In the genomic region with DNA sequence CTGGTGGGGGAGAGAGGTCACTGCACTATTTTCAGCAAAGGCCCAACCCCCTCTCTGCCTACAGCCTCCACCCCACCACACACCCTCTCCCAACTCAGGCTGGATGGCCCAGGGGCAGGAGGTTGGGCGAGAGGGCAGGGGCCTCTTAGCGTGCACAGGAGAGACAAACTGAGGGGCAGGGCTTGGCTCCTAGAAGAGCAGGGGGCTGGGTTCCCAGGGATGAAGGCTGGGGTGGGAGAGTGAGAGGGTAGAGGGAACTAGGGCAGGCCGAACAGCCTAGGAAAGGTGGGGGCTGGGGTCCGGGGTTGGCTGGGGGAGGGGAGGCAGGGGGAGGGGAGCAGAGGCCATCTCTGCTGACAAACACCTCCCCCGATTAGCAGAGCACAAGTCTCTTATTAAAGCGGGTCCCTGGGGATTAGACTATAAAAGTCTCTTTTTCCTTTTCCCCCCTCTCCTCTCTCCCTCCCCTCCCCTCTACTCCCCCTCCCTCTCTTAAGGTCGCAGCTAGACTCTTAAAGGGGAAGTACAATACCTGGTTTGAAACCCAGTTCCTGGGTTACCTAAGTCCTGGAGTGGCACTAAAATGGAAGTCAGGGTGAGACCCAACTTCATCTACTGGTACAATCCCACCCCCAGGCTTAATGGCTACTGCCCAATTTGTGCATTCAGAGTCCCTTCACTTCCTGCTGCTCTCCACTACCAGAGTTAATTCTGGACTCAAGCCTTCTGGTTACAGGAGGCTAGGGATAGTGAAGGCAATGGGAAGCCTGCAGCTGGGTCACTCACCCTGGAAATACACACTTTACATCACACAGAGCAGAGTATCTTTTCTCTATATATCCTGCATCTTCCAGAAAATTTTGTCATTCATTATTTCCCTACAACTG, we compare ENCODE assay signal across 8 mouse cellular contexts. TPM values are rescaled to one million over a fixed set of nuclear protein-coding genes. Genes with fewer than 3 reads are reported as not detected.
DNase-seq lines count a peak whose midpoint lies in the region; ATAC-seq and TF ChIP-seq lines count a peak whose summit lies in the region.

No protein-coding gene starts in this region.

- WGBS in heart, embryonic 15.5 days: 0% methylated on average over 7 of the region's 7 CpGs
- 0% methylated on average over 6 of the region's 7 CpGs for WGBS in midbrain, postnatal 0 days

- peak overlapping the region; percentile 94 for H3K4me2 ChIP-seq in heart, embryonic 15.5 days
- H3K4me2 ChIP-seq in midbrain, postnatal 0 days (ENCODE audit: low read depth, low read length, poor library complexity, severe bottlenecking): peak overlapping the region; percentile 84

- no peak for TF ChIP-seq CTCF in midbrain, postnatal 0 days (IDR thresholded peaks at IDR 0.05)

- H3K9me3 ChIP-seq in heart, embryonic 15.5 days (replicated peaks): no peaks in the 10 kb centered on the region
- H3K9me3 ChIP-seq in midbrain, postnatal 0 days (ENCODE audit: low read length): no peaks in the 10 kb centered on the region

- H3K9ac ChIP-seq in heart, embryonic 15.5 days: peak overlapping the region; percentile 49
- H3K9ac ChIP-seq in midbrain, postnatal 0 days (replicated peaks; ENCODE audit: low read length, poor library complexity, severe bottlenecking): peak overlapping the region; percentile 54; the same call in 1 of the 2 replicates

- no peak for DNase-seq in heart, postnatal 36 days
- peak; percentile 67 for DNase-seq in embryo, embryonic 11.5 days (ENCODE audit: low read depth, low spot score)
- peak; percentile 84 for DNase-seq in hindlimb bud, embryonic 11.5 days (ENCODE audit: extremely low spot score, low read depth, low spot score)
- peak; percentile 80 for DNase-seq in midbrain, postnatal 0 days (ENCODE audit: low spot score)
- DNase-seq in urinary bladder, postnatal 10 days (ENCODE audit: low spot score): no peak
- no peak for DNase-seq in thymus, postnatal 25 days
- no peak for DNase-seq in testis, postnatal 10 days (ENCODE audit: low spot score)

- intact Hi-C loops in heart, postnatal 36 days (cut with DNase I): no loop called here

- no peaks in the 10 kb centered on the region for H3K36me3 ChIP-seq in heart, embryonic 15.5 days
- H3K36me3 ChIP-seq in midbrain, postnatal 0 days (ENCODE audit: insufficient read depth, low read length): peaks cover 14% of the 10 kb centered on the region

- 0 out of 2 replicates have a peak, but pooled peaks have one; percentile 30 for ATAC-seq in heart, embryonic 15.5 days (replicated peaks; ENCODE audit: insufficient number of reproducible peaks, insufficient read depth, low FRiP score, low read depth)
- peak; percentile 9; the same call in 1 of the 2 replicates for ATAC-seq in midbrain, postnatal 0 days (ENCODE audit: low FRiP score)

- peak overlapping the region; percentile 42 for H3K4me3 ChIP-seq in heart, embryonic 15.5 days
- H3K4me3 ChIP-seq in midbrain, postnatal 0 days (ENCODE audit: low read depth, low read length): peak overlapping the region; percentile 38

- H3K27ac ChIP-seq in heart, embryonic 15.5 days: peak overlapping the region; percentile 37
- no peak overlapping the region for H3K27ac ChIP-seq in midbrain, postnatal 0 days (ENCODE audit: low read depth, low read length)

- peaks cover 8% of the 10 kb centered on the region for H3K27me3 ChIP-seq in heart, embryonic 15.5 days
- H3K27me3 ChIP-seq in midbrain, postnatal 0 days (ENCODE audit: insufficient read depth, low read length): no peaks in the 10 kb centered on the region

- peaks cover 35% of the 10 kb centered on the region for H3K4me1 ChIP-seq in heart, embryonic 15.5 days (replicated peaks)
- H3K4me1 ChIP-seq in midbrain, postnatal 0 days (ENCODE audit: insufficient read depth, low read length): peaks cover 20% of the 10 kb centered on the region

RNA-seq across cellular contexts. Expression of gene Gdf11, which starts 2.3 kb away (rescaled TPM):
- polyA plus RNA-seq in heart, embryonic 15.5 days (2015; fragmentation: Nextera tagmentation; extraction: Ambion mirVana): 2.8 and 2.9 TPM in 2 replicates
- 1 to 10 TPM; 1.9 to 2.8 TPM for total RNA-seq in heart, postnatal 36 days (2021)
- total RNA-seq in midbrain, postnatal 0 days (2014; rRNA removed): 16.9 and 22.4 TPM in 2 replicates
- 6.5 and 7.5 TPM in 2 replicates for polyA plus RNA-seq in midbrain, postnatal 0 days (2015; fragmentation: Nextera tagmentation; extraction: Ambion mirVana)

RNA-seq across cellular contexts. Expression of gene Cd63, which starts 11.6 kb away (rescaled TPM):
- polyA plus RNA-seq in heart, embryonic 15.5 days (2015; fragmentation: Nextera tagmentation; extraction: Ambion mirVana): 420 and 427 TPM in 2 replicates
- 100 to 1,000 TPM; 117 to 143 TPM for total RNA-seq in heart, postnatal 36 days (2021)
- total RNA-seq in midbrain, postnatal 0 days (2014; rRNA removed): 16.6 and 28.6 TPM in 2 replicates
- 231 and 238 TPM in 2 replicates for polyA plus RNA-seq in midbrain, postnatal 0 days (2015; fragmentation: Nextera tagmentation; extraction: Ambion mirVana)

RNA-seq across cellular contexts. Expression of gene Rdh5, which starts 33.5 kb away (rescaled TPM):
- polyA plus RNA-seq in heart, embryonic 15.5 days (2015; fragmentation: Nextera tagmentation; extraction: Ambion mirVana): 10.5 and 11.8 TPM in 2 replicates
- total RNA-seq in heart, postnatal 36 days (2021): 1 to 10 TPM; 6.4 to 7.5 TPM
- total RNA-seq in midbrain, postnatal 0 days (2014; rRNA removed): 8.8 and 10.5 TPM in 2 replicates
- polyA plus RNA-seq in midbrain, postnatal 0 days (2015; fragmentation: Nextera tagmentation; extraction: Ambion mirVana): 8.8 and 10.8 TPM in 2 replicates

RNA-seq across cellular contexts. Expression of gene Bloc1s1, which starts 34.7 kb away (rescaled TPM):
- polyA plus RNA-seq in heart, embryonic 15.5 days (2015; fragmentation: Nextera tagmentation; extraction: Ambion mirVana): 208 and 212 TPM in 2 replicates
- 100 to 1,000 TPM; 184 to 206 TPM for total RNA-seq in heart, postnatal 36 days (2021)
- total RNA-seq in midbrain, postnatal 0 days (2014; rRNA removed): 87.8 and 100 TPM in 2 replicates
- 240 and 265 TPM in 2 replicates for polyA plus RNA-seq in midbrain, postnatal 0 days (2015; fragmentation: Nextera tagmentation; extraction: Ambion mirVana)

RNA-seq across cellular contexts. Expression of gene Itga7, which starts 44.4 kb away (rescaled TPM):
- polyA plus RNA-seq in heart, embryonic 15.5 days (2015; fragmentation: Nextera tagmentation; extraction: Ambion mirVana): 7.0 and 8.1 TPM in 2 replicates
- total RNA-seq in heart, postnatal 36 days (2021): 100 to 1,000 TPM; 160 to 167 TPM
- total RNA-seq in midbrain, postnatal 0 days (2014; rRNA removed): 18.9 and 23.3 TPM in 2 replicates
- polyA plus RNA-seq in midbrain, postnatal 0 days (2015; fragmentation: Nextera tagmentation; extraction: Ambion mirVana): 13.6 and 14.0 TPM in 2 replicates

Comparison
In these comparisons a context has a peak if more than half of its experiments do, and no peak if none do; other contexts are left out.
1. DNase-seq: peak in embryo, embryonic 11.5 days (single experiment), hindlimb bud, embryonic 11.5 days (single experiment) and midbrain, postnatal 0 days (single experiment); none in heart, postnatal 36 days (0 of 2), urinary bladder, postnatal 10 days (single experiment), thymus, postnatal 25 days (single experiment) and testis, postnatal 10 days (single experiment).